Mouse (Mus musculus): ENCODE data around the gene Eya2. TPM values are rescaled to one million over a fixed set of nuclear protein-coding genes. Genes with fewer than 3 reads are reported as not detected.
A peak's percentile ranks its signal among the peaks of the same experiment; 100 is the strongest.

Eya2 gene
- polyA plus RNA-seq, 1 experiment from 2014 or later: 6.9 TPM

DNA sequence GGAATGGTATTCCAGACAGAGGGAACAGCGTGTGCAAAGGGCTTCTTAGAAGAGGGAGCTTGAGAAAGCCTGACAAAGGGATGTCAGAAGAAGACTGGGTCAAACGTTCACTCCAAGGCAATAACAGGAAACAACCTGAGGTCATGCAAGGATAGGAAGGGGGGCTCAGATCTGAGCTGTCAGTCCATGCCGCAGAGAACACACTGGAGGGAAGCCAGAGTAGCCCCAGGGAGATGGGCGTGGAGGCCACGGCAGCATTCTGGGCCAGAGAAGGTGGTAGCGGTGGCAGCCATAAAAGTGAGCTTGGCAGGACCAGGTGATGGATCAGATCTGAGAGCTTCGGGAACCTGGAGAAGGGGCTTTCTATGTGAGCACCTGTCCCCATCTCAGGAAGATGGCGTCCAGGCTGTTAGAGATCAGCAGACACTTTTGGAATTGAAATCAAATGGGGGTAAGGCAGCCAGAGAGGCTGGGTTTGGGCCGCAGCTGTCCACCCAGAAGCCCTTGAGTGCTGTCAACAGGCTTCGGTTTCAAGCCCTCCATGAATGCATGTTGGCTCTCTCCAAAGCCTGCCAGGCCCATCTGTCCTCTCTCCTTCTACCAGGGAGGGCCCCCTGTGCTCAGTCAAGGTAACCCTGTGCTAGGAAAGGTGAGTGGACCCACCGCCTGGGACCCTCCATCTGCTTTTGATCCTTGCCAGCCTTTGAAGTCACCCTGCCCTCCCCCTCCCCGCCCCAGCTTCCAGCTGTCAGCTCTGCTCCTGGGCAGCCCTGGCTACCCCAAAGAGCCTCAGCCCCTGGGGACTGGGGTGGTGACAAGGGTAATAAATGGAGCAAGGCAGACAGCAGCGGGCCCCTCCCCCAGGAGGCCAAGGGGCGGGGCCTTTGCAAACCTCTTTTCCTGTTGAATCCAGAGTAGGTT lies 58.4 kb downstream of the Eya2 start:
- Histone ChIP-seq H3K4me3 (replicated peaks) (no peak overlapping the region), H3K9me3 (replicated peaks) (no peaks in the 10 kb centered on the region), H3K4me1 (peaks cover 52% of the 10 kb centered on the region), H3K9ac (no peak overlapping the region), H3K27ac (peak overlapping the region; percentile 45), H3K4me2 (peak overlapping the region; percentile 32; the same call in 1 of the 2 replicates), H3K36me3 (no peaks in the 10 kb centered on the region), H3K27me3 (no peaks in the 10 kb centered on the region)
- ATAC-seq (replicated peaks; ENCODE audit: low FRiP score): peak; percentile 74
- 13% methylated on average over 14 of the region's 14 CpGs for WGBS

DNA sequence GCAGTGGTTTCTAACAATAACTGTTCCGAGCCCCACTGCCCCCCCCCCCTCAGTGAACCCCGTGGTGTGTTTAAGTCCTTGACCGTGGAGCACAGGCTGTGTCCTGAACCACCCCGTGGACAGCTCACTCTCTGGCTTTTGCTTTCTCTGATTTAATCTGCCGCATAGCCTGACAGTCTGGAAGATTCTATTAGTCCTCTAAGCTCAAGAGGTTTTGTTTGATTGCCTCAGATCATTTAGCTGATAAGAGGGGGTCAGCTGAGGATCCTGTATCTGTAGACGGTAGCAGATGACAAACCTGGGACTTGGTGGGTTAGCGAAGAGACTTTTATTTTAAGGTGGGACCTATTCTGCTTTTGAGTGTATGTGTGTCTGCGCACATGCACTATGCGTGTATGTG lies 59.3 kb downstream of the Eya2 start:
- no peak overlapping the region for H3K9ac ChIP-seq

DNA sequence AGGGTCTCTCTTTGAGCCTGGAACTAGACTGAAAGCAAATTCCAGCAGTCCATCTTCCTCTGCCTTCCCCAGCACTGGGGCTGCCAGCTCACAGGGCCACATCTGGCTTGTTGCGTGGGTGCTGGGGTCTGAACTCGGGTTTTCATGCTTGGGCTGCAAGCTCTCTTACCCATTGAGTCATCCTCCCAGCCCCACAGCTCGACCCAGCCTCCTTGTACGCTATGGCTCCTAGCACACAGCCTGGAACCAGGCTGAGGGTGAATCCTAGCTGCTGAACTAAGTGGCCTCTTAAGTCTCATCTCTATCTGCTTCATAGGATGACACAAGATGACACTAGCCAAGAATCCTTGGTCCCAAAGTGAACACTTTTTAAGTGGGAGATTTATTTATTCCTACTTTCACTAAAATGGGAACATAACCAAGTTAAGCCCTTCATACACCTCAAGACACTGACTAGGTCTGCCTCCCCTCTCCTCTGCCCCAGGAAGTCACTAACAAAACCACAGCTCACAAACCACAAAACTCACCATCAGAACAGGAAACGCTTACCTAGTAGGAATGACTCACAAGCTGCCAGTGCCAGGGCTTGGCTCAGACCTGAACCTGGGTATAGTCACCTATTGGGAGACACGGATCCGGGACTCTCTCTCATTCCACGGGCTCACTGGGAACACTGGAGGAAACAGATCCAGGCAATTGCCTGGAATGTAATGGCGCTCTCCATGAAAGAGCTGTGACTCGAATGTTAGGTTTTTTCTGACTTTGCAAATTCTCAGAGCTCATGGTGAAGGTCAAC lies 60.1 kb downstream of the Eya2 start:
- H3K4me3 ChIP-seq (replicated peaks): no peak overlapping the region
- no peaks in the 10 kb centered on the region for H3K9me3 ChIP-seq (replicated peaks)
- no peaks in the 10 kb centered on the region for H3K27me3 ChIP-seq
- H3K36me3 ChIP-seq: no peaks in the 10 kb centered on the region
- peaks cover 56% of the 10 kb centered on the region for H3K4me1 ChIP-seq
- ATAC-seq (replicated peaks; ENCODE audit: low FRiP score): no peak
- H3K9ac ChIP-seq: no peak overlapping the region
- H3K4me2 ChIP-seq: no peak overlapping the region
- WGBS: 78% methylated on average over 10 of the region's 10 CpGs
- no peak overlapping the region for H3K27ac ChIP-seq

More for the DNA sequence above, 59.3 kb downstream of the Eya2 start:
- Histone ChIP-seq H3K4me2 (no peak overlapping the region), H3K27me3 (no peaks in the 10 kb centered on the region), H3K36me3 (no peaks in the 10 kb centered on the region), H3K9me3 (replicated peaks) (no peaks in the 10 kb centered on the region), H3K27ac (peak overlapping the region; percentile 41; the same call in 1 of the 2 replicates), H3K4me1 (peaks cover 52% of the 10 kb centered on the region), H3K4me3 (replicated peaks) (no peak overlapping the region)
- no peak for ATAC-seq (replicated peaks; ENCODE audit: low FRiP score)
- WGBS: 42% methylated on average over 9 of the region's 9 CpGs

DNA sequence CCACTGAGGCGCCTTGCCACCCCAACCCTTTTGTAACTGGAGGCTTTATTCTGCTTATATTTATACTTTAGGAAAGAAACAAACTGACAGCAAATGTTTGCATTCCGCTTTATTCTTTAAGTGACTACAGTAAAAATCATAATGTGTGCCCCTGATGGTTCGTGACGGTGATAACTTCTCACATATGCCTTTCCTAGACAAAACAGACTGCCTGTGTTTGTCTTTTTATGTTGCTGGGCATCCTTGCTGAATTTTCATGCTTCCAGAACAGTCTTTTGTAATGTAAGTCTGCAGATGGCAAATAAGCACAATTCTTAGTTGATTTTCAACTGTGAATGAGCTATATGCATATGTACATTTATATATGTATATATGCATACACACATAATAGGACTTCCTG lies 61.7 kb downstream of the Eya2 start:
- no peak overlapping the region for H3K4me2 ChIP-seq
- H3K4me3 ChIP-seq (replicated peaks): no peak overlapping the region
- no peak for ATAC-seq (replicated peaks; ENCODE audit: low FRiP score)
- WGBS: 92% methylated on average over 4 of the region's 4 CpGs
- no peaks in the 10 kb centered on the region for H3K36me3 ChIP-seq
- no peak overlapping the region for H3K27ac ChIP-seq
- H3K9me3 ChIP-seq (replicated peaks): no peaks in the 10 kb centered on the region
- peaks cover 49% of the 10 kb centered on the region for H3K4me1 ChIP-seq
- no peaks in the 10 kb centered on the region for H3K27me3 ChIP-seq
- H3K9ac ChIP-seq: no peak overlapping the region

DNA sequence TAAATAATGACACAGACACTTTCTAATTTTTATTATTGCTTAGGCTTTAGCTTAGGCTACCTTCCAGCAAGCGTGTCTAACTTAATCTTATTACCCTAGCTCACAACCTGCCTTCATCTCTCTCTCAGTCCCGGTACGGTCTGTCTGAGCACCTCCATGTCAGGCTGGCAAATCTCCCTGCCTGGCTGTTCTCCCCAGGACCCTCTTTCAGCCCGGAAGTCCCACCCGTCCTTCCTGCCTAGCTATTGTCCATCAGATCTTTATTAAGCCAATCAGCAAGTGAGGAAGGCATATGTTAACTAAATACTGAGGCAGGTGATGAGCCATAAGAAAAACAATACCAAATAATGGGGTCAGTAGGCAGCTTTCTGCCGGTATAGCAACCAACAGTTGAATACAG lies 62.1 kb downstream of the Eya2 start:
- Histone ChIP-seq H3K9me3 (replicated peaks) (no peaks in the 10 kb centered on the region), H3K4me3 (replicated peaks) (no peak overlapping the region), H3K4me2 (no peak overlapping the region), H3K27me3 (no peaks in the 10 kb centered on the region), H3K4me1 (peaks cover 45% of the 10 kb centered on the region), H3K27ac (no peak overlapping the region), H3K9ac (no peak overlapping the region), H3K36me3 (no peaks in the 10 kb centered on the region)
- 74% methylated on average over 6 of the region's 6 CpGs for WGBS
- no peak for ATAC-seq (replicated peaks; ENCODE audit: low FRiP score)

DNA sequence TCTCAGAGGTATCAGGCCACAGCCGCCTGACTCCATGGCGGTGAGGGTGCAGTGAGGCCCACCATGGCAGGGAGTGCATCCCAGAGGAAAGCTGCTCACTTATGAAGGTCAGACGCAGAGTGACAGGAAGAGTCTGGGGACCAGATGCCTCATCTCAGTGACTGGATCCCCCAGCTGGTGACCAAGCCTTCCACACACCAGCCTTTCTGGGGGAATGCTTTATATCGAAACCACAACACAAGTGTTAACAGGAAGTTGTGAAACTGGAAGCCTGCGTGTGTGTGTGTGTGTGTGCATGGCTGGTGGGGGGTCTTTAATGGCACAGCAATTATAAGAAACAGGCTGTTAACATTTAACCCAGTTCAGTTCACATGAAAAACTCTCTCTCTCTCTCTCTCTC lies 64.7 kb downstream of the Eya2 start:
- Histone ChIP-seq H3K9ac (no peak overlapping the region), H3K36me3 (no peaks in the 10 kb centered on the region), H3K27ac (no peak overlapping the region), H3K4me3 (replicated peaks) (no peak overlapping the region), H3K4me1 (peaks cover 19% of the 10 kb centered on the region), H3K4me2 (no peak overlapping the region), H3K27me3 (no peaks in the 10 kb centered on the region), H3K9me3 (replicated peaks) (no peaks in the 10 kb centered on the region)
- no peak for ATAC-seq (replicated peaks; ENCODE audit: low FRiP score)
- WGBS: 75% methylated on average over 5 of the region's 5 CpGs

DNA sequence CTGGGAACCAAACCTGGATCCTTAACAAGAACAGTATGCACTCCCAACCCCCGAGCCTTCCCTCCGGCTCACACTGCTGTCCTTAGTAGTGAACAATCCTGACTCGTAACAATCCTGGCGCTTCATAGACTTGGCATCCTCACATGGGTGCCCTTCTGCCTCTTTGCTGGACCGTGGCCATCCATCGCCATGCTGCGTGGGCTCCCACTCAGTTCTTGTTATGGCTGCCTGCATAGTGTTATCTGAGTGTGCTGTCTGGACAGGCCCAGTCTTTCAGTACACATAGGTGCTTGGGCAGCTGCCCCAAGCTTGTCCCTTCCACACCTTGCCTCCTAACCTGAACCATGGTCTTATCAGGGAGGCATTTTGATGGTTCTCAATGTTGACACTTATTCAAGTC lies 68.4 kb downstream of the Eya2 start:
- Histone ChIP-seq H3K4me3 (replicated peaks) (no peak overlapping the region), H3K27me3 (no peaks in the 10 kb centered on the region), H3K4me2 (no peak overlapping the region), H3K36me3 (no peaks in the 10 kb centered on the region), H3K27ac (no peak overlapping the region), H3K4me1 (peaks cover 18% of the 10 kb centered on the region; the same call in 1 of the 2 replicates), H3K9ac (no peak overlapping the region), H3K9me3 (replicated peaks) (no peaks in the 10 kb centered on the region)
- ATAC-seq (replicated peaks; ENCODE audit: low FRiP score): no peak
- 89% methylated on average over 7 of the region's 7 CpGs for WGBS

DNA sequence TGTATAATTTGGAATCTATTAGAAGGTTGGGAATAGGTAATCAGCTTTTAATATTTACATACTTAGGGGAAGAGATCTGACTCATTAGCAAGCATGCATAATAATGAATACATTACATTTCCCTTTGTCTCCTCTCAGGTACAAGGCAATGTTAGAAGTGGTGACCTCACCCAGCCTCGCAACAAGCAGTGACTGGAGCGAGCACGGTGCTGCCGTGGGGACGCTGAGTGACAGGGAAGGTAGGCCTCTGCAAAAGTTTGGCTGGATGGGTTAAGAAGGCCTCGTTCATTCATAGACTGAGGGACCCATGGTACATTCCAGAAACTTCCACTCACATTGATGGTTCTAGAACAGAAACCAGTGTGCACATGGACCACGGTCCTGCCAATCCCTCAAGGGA lies 69.8 kb downstream of the Eya2 start:
- no peak overlapping the region for H3K9ac ChIP-seq
- H3K27me3 ChIP-seq: no peaks in the 10 kb centered on the region
- no peaks in the 10 kb centered on the region for H3K9me3 ChIP-seq (replicated peaks)
- ATAC-seq (replicated peaks; ENCODE audit: low FRiP score): no peak
- peaks cover 14% of the 10 kb centered on the region; the same call in 1 of the 2 replicates for H3K4me1 ChIP-seq
- no peak overlapping the region for H3K4me2 ChIP-seq
- WGBS: 87% methylated on average over 7 of the region's 7 CpGs
- no peaks in the 10 kb centered on the region for H3K36me3 ChIP-seq
- H3K4me3 ChIP-seq (replicated peaks): no peak overlapping the region
- peak overlapping the region; percentile 46; the same call in 1 of the 2 replicates for H3K27ac ChIP-seq

DNA sequence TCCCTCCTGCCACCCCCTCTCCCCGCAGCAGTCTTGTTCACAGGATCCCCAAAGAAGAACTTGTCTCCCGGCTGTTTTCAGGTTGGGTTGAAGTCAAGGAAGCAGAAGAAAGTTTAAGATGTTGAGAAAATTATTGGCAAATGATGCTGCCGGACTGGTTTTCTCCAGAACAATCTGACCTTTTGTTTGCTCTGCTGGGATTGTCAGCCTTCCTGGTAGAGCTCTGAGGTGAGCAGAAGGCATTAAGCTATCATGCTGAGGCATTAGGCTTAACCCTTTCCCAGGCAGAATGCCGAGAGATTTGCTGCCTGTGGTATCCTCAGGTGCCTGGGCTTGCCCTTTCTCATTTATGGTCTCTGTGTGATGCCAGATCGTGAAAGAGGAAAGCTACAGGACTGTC lies 70.3 kb downstream of the Eya2 start:
- H3K9me3 ChIP-seq (replicated peaks): no peaks in the 10 kb centered on the region
- H3K9ac ChIP-seq: no peak overlapping the region
- no peak overlapping the region for H3K4me2 ChIP-seq
- H3K27ac ChIP-seq: peak overlapping the region; percentile 46; the same call in 1 of the 2 replicates
- peaks cover 13% of the 10 kb centered on the region; the same call in 1 of the 2 replicates for H3K4me1 ChIP-seq
- H3K4me3 ChIP-seq (replicated peaks): no peak overlapping the region
- ATAC-seq (replicated peaks; ENCODE audit: low FRiP score): no peak
- WGBS: 58% methylated on average over 5 of the region's 5 CpGs
- H3K27me3 ChIP-seq: no peaks in the 10 kb centered on the region
- no peaks in the 10 kb centered on the region for H3K36me3 ChIP-seq

DNA sequence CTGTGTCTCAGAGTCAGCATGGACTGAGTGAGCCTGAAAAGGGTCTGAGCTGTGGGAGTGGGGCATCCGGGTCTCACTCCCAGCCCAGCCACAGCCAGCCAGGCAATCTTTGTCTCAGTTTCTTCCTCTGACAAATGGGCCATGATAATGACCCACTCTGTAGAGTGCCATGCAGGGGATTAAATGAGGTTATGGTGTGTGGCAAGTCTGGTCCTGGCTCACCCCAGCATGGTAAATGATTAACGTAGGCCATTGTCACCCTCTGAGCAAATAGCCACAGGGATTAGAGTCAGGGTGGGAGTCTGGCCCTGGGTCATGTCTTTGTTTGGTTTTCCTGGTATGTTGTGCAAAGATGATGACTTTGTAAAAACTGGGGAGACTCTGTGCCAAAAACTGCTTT lies 72.3 kb downstream of the Eya2 start:
- no peak overlapping the region for H3K4me3 ChIP-seq (replicated peaks)
- H3K9ac ChIP-seq: no peak overlapping the region
- H3K36me3 ChIP-seq: no peaks in the 10 kb centered on the region
- H3K27ac ChIP-seq: no peak overlapping the region
- H3K27me3 ChIP-seq: no peaks in the 10 kb centered on the region
- 0 out of 2 replicates have a peak, but pooled peaks have one; percentile 40 for ATAC-seq (replicated peaks; ENCODE audit: low FRiP score)
- peaks cover 10% of the 10 kb centered on the region; the same call in 1 of the 2 replicates for H3K4me1 ChIP-seq
- no peak overlapping the region for H3K4me2 ChIP-seq
- H3K9me3 ChIP-seq (replicated peaks): no peaks in the 10 kb centered on the region; the same call in 1 of the 2 replicates
- 55% methylated on average over 2 of the region's 2 CpGs for WGBS

DNA sequence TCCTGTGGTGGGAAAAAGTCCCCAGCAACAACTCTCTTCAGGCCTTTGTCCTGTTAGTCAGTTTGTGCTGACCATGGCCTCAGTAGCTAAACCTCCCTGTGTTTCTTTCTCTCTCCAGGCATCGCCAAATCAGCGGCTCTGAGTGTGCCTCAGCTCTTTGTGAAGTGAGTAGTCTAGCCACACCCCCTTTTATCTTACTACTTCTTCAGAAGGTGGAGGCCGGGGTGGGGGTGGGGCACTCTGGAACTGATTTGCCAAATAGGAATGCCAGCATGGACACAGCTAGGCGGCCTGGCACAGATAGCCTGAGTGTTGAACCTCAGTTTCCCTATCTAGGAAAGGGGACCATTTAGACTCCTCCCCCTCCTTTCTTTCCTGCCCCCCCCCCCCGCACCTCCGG lies 87.9 kb downstream of the Eya2 start:
- no peak for ATAC-seq (replicated peaks; ENCODE audit: low FRiP score)
- WGBS: 59% methylated on average over 5 of the region's 6 CpGs

DNA sequence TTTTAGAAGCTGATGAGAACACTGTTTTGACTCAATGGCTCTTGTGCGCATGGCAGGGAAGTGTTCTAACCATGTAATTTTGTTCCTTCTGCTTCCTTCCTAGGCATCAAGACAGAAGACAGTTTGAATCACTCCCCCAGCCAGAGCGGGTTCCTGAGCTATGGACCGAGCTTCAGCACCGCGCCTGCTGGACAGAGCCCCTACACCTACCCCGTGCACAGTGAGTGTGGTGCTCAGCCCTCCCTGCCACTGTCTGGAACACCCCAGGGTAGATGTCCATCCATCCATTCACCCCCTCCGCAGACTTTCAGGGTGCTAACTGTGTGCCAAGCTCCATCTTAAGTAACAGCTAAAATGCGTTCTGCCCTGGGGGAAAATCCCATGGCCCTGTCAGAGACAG lies 92.7 kb downstream of the Eya2 start:
- WGBS: 32% methylated on average over 8 of the region's 8 CpGs
- Histone ChIP-seq H3K4me2 (no peak overlapping the region), H3K27ac (no peak overlapping the region), H3K27me3 (no peaks in the 10 kb centered on the region), H3K4me1 (no peaks in the 10 kb centered on the region), H3K4me3 (replicated peaks) (no peak overlapping the region), H3K9ac (no peak overlapping the region), H3K36me3 (no peaks in the 10 kb centered on the region), H3K9me3 (replicated peaks) (no peaks in the 10 kb centered on the region)
- ATAC-seq (replicated peaks; ENCODE audit: low FRiP score): no peak

More for the DNA sequence above, 87.9 kb downstream of the Eya2 start:
- Histone ChIP-seq H3K9ac (no peak overlapping the region), H3K4me3 (replicated peaks) (no peak overlapping the region), H3K27me3 (no peaks in the 10 kb centered on the region), H3K4me1 (no peaks in the 10 kb centered on the region), H3K36me3 (no peaks in the 10 kb centered on the region), H3K9me3 (replicated peaks) (no peaks in the 10 kb centered on the region), H3K4me2 (no peak overlapping the region), H3K27ac (no peak overlapping the region)

Measured in kidney, embryonic 15.5 days (tissue).